Mouse (Mus musculus): Measurements from ENCODE around the gene Pcnx. TPM values are rescaled to one million over a fixed set of nuclear protein-coding genes. Genes with fewer than 3 reads are reported as not detected.
"Not testable (repeated sequence)": the region's sequence is repeated elsewhere in the genome, so short reads cannot be mapped to it uniquely, and the experiment has no call there.

Gene Pcnx
- total RNA-seq, 2 experiments from 2014 or later = 108 to 132 TPM

GRCm38 (mm10) chr12:81950016-81950415, 90.2 kb downstream of the Pcnx start:
- DNase-seq (ENCODE audit: low spot score in 2 of 2) = no peak

- no peak for DNase-seq (ENCODE audit: low spot score in 2 of 2)
Observed at GRCm38 (mm10) chr12:81958351-81958750, 98.5 kb downstream of the Pcnx start.

GRCm38 (mm10) chr12:81965416-81965815, 105.6 kb downstream of the Pcnx start:
- no peak for DNase-seq (ENCODE audit: low spot score in 2 of 2)

GRCm38 (mm10) chr12:81971042-81971883, 111.4 kb downstream of the Pcnx start:
- DNase-seq (ENCODE audit: low spot score in 2 of 2) = no peak

GRCm38 (mm10) chr12:81971884-81972362, 112.1 kb downstream of the Pcnx start:
- DNase-seq (ENCODE audit: low spot score in 2 of 2) = peak in 1 of 2 experiments; percentile 26

- DNase-seq (ENCODE audit: low spot score in 2 of 2) = peak; percentile 21 to 47
Observed at GRCm38 (mm10) chr12:81974806-81975205, 115.0 kb downstream of the Pcnx start.

- DNase-seq (ENCODE audit: low spot score in 2 of 2) = no peak
Observed at GRCm38 (mm10) chr12:81977346-81977745, 117.5 kb downstream of the Pcnx start.

- DNase-seq (ENCODE audit: low spot score in 2 of 2) = no peak
Observed at GRCm38 (mm10) chr12:81979312-81979711, 119.5 kb downstream of the Pcnx start.

- DNase-seq (ENCODE audit: low spot score in 2 of 2) = no peak
Observed at GRCm38 (mm10) chr12:81992106-81992505, 132.3 kb downstream of the Pcnx start.

- no peak for DNase-seq (ENCODE audit: low spot score in 2 of 2)
Observed at GRCm38 (mm10) chr12:81992996-81993395, 133.2 kb downstream of the Pcnx start.

- no peak for DNase-seq (ENCODE audit: low spot score in 2 of 2)
Observed at GRCm38 (mm10) chr12:81994911-81995667, 135.3 kb downstream of the Pcnx start.

GRCm38 (mm10) chr12:81996679-81997362, 137.0 kb downstream of the Pcnx start:
- DNase-seq (ENCODE audit: low spot score in 2 of 2) = no peak

GRCm38 (mm10) chr12:81997497-81997896, 137.7 kb downstream of the Pcnx start:
- no peak for DNase-seq (ENCODE audit: low spot score in 2 of 2)

GRCm38 (mm10) chr12:82002697-82003096, 142.9 kb downstream of the Pcnx start:
- DNase-seq (ENCODE audit: low spot score in 2 of 2) = not testable (repeated sequence)

- DNase-seq (ENCODE audit: low spot score in 2 of 2) = not testable (repeated sequence)
Observed at GRCm38 (mm10) chr12:82025901-82026633, 166.2 kb downstream of the Pcnx start.

- not testable (repeated sequence) for DNase-seq (ENCODE audit: low spot score in 2 of 2)
Observed at GRCm38 (mm10) chr12:82033524-82033923, 173.7 kb downstream of the Pcnx start.

GRCm38 (mm10) chr12:82033973-82034372, 174.2 kb downstream of the Pcnx start:
- not testable (repeated sequence) for DNase-seq (ENCODE audit: low spot score in 2 of 2)

- DNase-seq (ENCODE audit: low spot score in 2 of 2) = not testable (repeated sequence)
Observed at GRCm38 (mm10) chr12:82044078-82044477, 184.3 kb downstream of the Pcnx start.

Measured in layer of hippocampus, postnatal 10 days (tissue).